Mouse (Mus musculus): ENCODE data around the gene Vmn1r14.

GRCm38 (mm10) chr6:57278952-57279351 is 47.5 kb downstream of the Vmn1r14 start:
- TF ChIP-seq CTCF (IDR thresholded peaks at IDR 0.05; ENCODE audit: low read depth) (no peak), EP300 (IDR thresholded peaks at IDR 0.05; ENCODE audit: low read depth) (no peak)

Measured in heart, postnatal 0 days (tissue).